In genomic region chr11:58167822-58168166, GRCm38 (mm10) we compare ENCODE assay signal across 9 mouse cellular contexts. TPM values are rescaled to one million over a fixed set of nuclear protein-coding genes. Genes with fewer than 3 reads are reported as not detected.
A peak's percentile ranks its signal among the peaks of the same experiment; 100 is the strongest.
DNase-seq lines count a peak whose midpoint lies in the region; ATAC-seq and TF ChIP-seq lines count a peak whose summit lies in the region.
"Had no signal": no experiment of that assay in that cellular context is flagged by ENCODE, and none has a peak within 500 bp of the region (broad histone marks: within the 10 kb centered on the region; RNA-seq: fewer than 3 reads in every experiment).

No protein-coding gene starts in this region.

- TF ChIP-seq RAD21 in MEL (IDR thresholded peaks at IDR 0.05; ENCODE audit: low read depth, low read length), result no peak

- peak overlapping the region; percentile 91 for H3K4me2 ChIP-seq in heart, embryonic 15.5 days
- H3K4me2 ChIP-seq in forebrain, postnatal 0 days (ENCODE audit: low read depth), result peak overlapping the region; percentile 84
- peak overlapping the region; percentile 74 for H3K4me2 ChIP-seq in midbrain, embryonic 11.5 days

- H3K4me1 ChIP-seq in heart, embryonic 15.5 days (replicated peaks), result peaks cover 22% of the 10 kb centered on the region
- peaks cover 4 to 7% of the 10 kb centered on the region in 2 experiments for H3K4me1 ChIP-seq in MEL (ENCODE audit: control insufficient read depth in 1 of 2, insufficient read depth in 2 of 2, low read length in 2 of 2)
- peaks cover 15% of the 10 kb centered on the region; the same call in 1 of the 2 replicates for H3K4me1 ChIP-seq in forebrain, postnatal 0 days (ENCODE audit: insufficient read depth)
- H3K4me1 ChIP-seq in midbrain, embryonic 11.5 days (ENCODE audit: control insufficient read depth, insufficient read depth, low read length), result peaks cover 10% of the 10 kb centered on the region

- no peak for TF ChIP-seq EP300 in MEL (IDR thresholded peaks at IDR 0.05; ENCODE audit: low read depth in 1 of 2, low read length in 2 of 2)

- no peak for ATAC-seq in heart, embryonic 15.5 days (replicated peaks; ENCODE audit: insufficient number of reproducible peaks, insufficient read depth, low FRiP score, low read depth)
- no peak for ATAC-seq in forebrain, postnatal 0 days
- ATAC-seq in midbrain, embryonic 11.5 days (ENCODE audit: low FRiP score), result no peak

- WGBS in heart, embryonic 15.5 days, result 0% methylated on average over 8 of the region's 8 CpGs
- WGBS in forebrain, postnatal 0 days, result under 1% methylated on average over 8 of the region's 8 CpGs
- WGBS in midbrain, embryonic 11.5 days, result 0% methylated on average over 8 of the region's 8 CpGs

- no peak for DNase-seq in heart, adult 8-10 months (ENCODE audit: low spot score)
- DNase-seq in MEL (ENCODE audit: low read depth, low spot score), result no peak
- DNase-seq in forebrain, postnatal 0 days, result no peak
- no peak for DNase-seq in midbrain, embryonic 11.5 days (ENCODE audit: low spot score, missing footprints)
- no peak for DNase-seq in layer of hippocampus, adult 9-11 months
- no peak for DNase-seq in adrenal gland, postnatal 36 days
- no peak for DNase-seq in testis, postnatal 14 days (ENCODE audit: low spot score)

- no peaks in the 10 kb centered on the region for H3K9me3 ChIP-seq in heart, embryonic 15.5 days (replicated peaks)
- H3K9me3 ChIP-seq in MEL (replicated peaks; ENCODE audit: insufficient read depth, low read length), result no peaks in the 10 kb centered on the region
- no peaks in the 10 kb centered on the region for H3K9me3 ChIP-seq in forebrain, postnatal 0 days (ENCODE audit: low read length)
- no peaks in the 10 kb centered on the region; the same call in 1 of the 2 replicates for H3K9me3 ChIP-seq in midbrain, embryonic 11.5 days (ENCODE audit: control insufficient read depth, low read length)

- H3K9ac ChIP-seq in heart, embryonic 15.5 days, result peak overlapping the region; percentile 73
- peak overlapping the region; percentile 90 for H3K9ac ChIP-seq in MEL (ENCODE audit: control insufficient read depth, low read depth, low read length, poor library complexity, severe bottlenecking)
- H3K9ac ChIP-seq in forebrain, postnatal 0 days, result peak overlapping the region; percentile 65
- H3K9ac ChIP-seq in midbrain, embryonic 11.5 days (ENCODE audit: low read length), result peak overlapping the region; percentile 84

- H3K27ac ChIP-seq in heart, embryonic 15.5 days, result peak overlapping the region; percentile 74
- peak overlapping the region; percentile 30 for H3K27ac ChIP-seq in MEL (ENCODE audit: control insufficient read depth, low read depth, low read length)
- no peak overlapping the region for H3K27ac ChIP-seq in forebrain, postnatal 0 days (ENCODE audit: low read depth, low read length)
- peak overlapping the region; percentile 61 for H3K27ac ChIP-seq in midbrain, embryonic 11.5 days (ENCODE audit: low read depth, low read length)

- H3K27me3 ChIP-seq in heart, embryonic 15.5 days, result no peaks in the 10 kb centered on the region
- H3K27me3 ChIP-seq in MEL (ENCODE audit: control insufficient read depth in 1 of 2, insufficient read depth in 2 of 2, low read length in 2 of 2), result no peaks in the 10 kb centered on the region
- no peaks in the 10 kb centered on the region for H3K27me3 ChIP-seq in forebrain, postnatal 0 days (ENCODE audit: insufficient read depth, low read length)
- H3K27me3 ChIP-seq in midbrain, embryonic 11.5 days (ENCODE audit: control insufficient read depth, insufficient read depth, low read length), result no peaks in the 10 kb centered on the region
- H3K27me3 ChIP-seq: Patski had no signal

- TF ChIP-seq POLR2A in MEL (IDR thresholded peaks at IDR 0.05; ENCODE audit: control insufficient read depth in 1 of 2, insufficient read depth in 1 of 2, low read depth in 1 of 2, low read length in 2 of 2, poor library complexity in 1 of 2), result no peak

- no peak for TF ChIP-seq CTCF in MEL (IDR thresholded peaks at IDR 0.05 in 2 of 3, conservative IDR thresholded peaks at IDR 0.05 in 1 of 3; ENCODE audit: control insufficient read depth in 1 of 3, insufficient read depth in 1 of 3, low read depth in 2 of 3, low read length in 3 of 3, poor library complexity in 1 of 3, severe bottlenecking in 1 of 3)
- no peak; the same call in 1 of the 2 replicates for TF ChIP-seq CTCF in forebrain, postnatal 0 days (IDR thresholded peaks at IDR 0.05; ENCODE audit: low read depth)

- H3K36me3 ChIP-seq in heart, embryonic 15.5 days, result peaks cover 36% of the 10 kb centered on the region
- H3K36me3 ChIP-seq in MEL (ENCODE audit: control insufficient read depth in 1 of 2, insufficient read depth in 2 of 2, low read length in 2 of 2), result peaks cover 17 to 21% of the 10 kb centered on the region in 2 experiments
- peaks cover 26% of the 10 kb centered on the region for H3K36me3 ChIP-seq in forebrain, postnatal 0 days (ENCODE audit: insufficient read depth)
- peaks cover 18% of the 10 kb centered on the region for H3K36me3 ChIP-seq in midbrain, embryonic 11.5 days (ENCODE audit: control insufficient read depth, insufficient read depth, low read length)

- H3K4me3 ChIP-seq in heart, embryonic 15.5 days, result peak overlapping the region; percentile 88
- peak overlapping the region; percentile 82 to 86 for H3K4me3 ChIP-seq in MEL (ENCODE audit: control insufficient read depth in 1 of 2, insufficient read depth in 1 of 2, low read depth in 2 of 2, low read length in 2 of 2)
- H3K4me3 ChIP-seq in forebrain, postnatal 0 days (ENCODE audit: low read depth, low read length), result peak overlapping the region; percentile 67
- H3K4me3 ChIP-seq in midbrain, embryonic 11.5 days (ENCODE audit: low read depth, low read length), result peak overlapping the region; percentile 87

- peaks cover 28% of the 10 kb centered on the region for H3K79me2 ChIP-seq in MEL (ENCODE audit: control insufficient read depth, insufficient read depth, low read length, poor library complexity)

TF ChIP-seq in MEL, 35 proteins besides CTCF, POLR2A, EP300 and RAD21:
- TF ChIP-seq TBP (IDR thresholded peaks at IDR 0.05; ENCODE audit: low read depth, low read length) (no peak), SIN3A (IDR thresholded peaks at IDR 0.05; ENCODE audit: low read length) (peak; percentile 54; the same call in 1 of the 2 replicates)

RNA-seq across cellular contexts. Expression of gene Gemin5, which starts 0.5 kb away (rescaled TPM):
- polyA plus RNA-seq in heart, embryonic 15.5 days (2015; fragmentation: Nextera tagmentation; extraction: Ambion mirVana), result 9.6 and 13.3 TPM in 2 replicates
- total RNA-seq in heart, adult 8-10 months (2022), result 1 to 10 TPM; 8.8 to 9.6 (median 9.2) TPM
- total RNA-seq in MEL (2012; rRNA removed), result 68.7 and 71.9 TPM in 2 replicates
- polyA plus RNA-seq in MEL (2012; ENCODE audit: insufficient read depth in 1 of 2, insufficient read length in 2 of 2, low read depth in 1 of 2, low replicate concordance in 2 of 2, missing spikeins in 1 of 2), result 10 to 100 TPM; 46.5 to 52.5 TPM
- 18.4 and 19.2 TPM in 2 replicates for total RNA-seq in forebrain, postnatal 0 days (2014; rRNA removed)
- polyA plus RNA-seq in forebrain, postnatal 0 days (2015; fragmentation: Nextera tagmentation; extraction: Ambion mirVana), result 6.2 and 9.1 TPM in 2 replicates
- polyA plus RNA-seq in midbrain, embryonic 11.5 days (2014; fragmentation: Nextera tagmentation; extraction: Ambion mirVana), result 20.3 and 22.6 TPM in 2 replicates
- 10 to 100 TPM; 21.1 to 32.0 TPM for total RNA-seq in adrenal gland, postnatal 36 days (2021)

RNA-seq across cellular contexts. Expression of gene Mrpl22, which starts 3.7 kb away (rescaled TPM):
- 99.6 and 102 TPM in 2 replicates for polyA plus RNA-seq in heart, embryonic 15.5 days (2015; fragmentation: Nextera tagmentation; extraction: Ambion mirVana)
- 10 to 100 TPM; 45.6 to 62.3 (median 52.4) TPM for total RNA-seq in heart, adult 8-10 months (2022)
- 187 TPM in 2 replicates for total RNA-seq in MEL (2012; rRNA removed)
- polyA plus RNA-seq in MEL (2012; ENCODE audit: insufficient read depth in 1 of 2, insufficient read length in 2 of 2, low read depth in 1 of 2, low replicate concordance in 2 of 2, missing spikeins in 1 of 2), result 100 to 1,000 TPM in 1 of 2 experiments, not detected in 1; 144 TPM
- 39.4 and 70.9 TPM in 2 replicates for total RNA-seq in forebrain, postnatal 0 days (2014; rRNA removed)
- polyA plus RNA-seq in forebrain, postnatal 0 days (2015; fragmentation: Nextera tagmentation; extraction: Ambion mirVana), result 107 TPM in 2 replicates
- 124 and 130 TPM in 2 replicates for polyA plus RNA-seq in midbrain, embryonic 11.5 days (2014; fragmentation: Nextera tagmentation; extraction: Ambion mirVana)
- total RNA-seq in adrenal gland, postnatal 36 days (2021), result 10 to 100 TPM; 72.0 to 75.1 TPM

RNA-seq across cellular contexts. Expression of gene Igtp, which starts 31.6 kb away (rescaled TPM):
- 6.4 and 10.1 TPM in 2 replicates for polyA plus RNA-seq in heart, embryonic 15.5 days (2015; fragmentation: Nextera tagmentation; extraction: Ambion mirVana)
- total RNA-seq in heart, adult 8-10 months (2022), result 10 to 100 TPM in 2 of 4 experiments, 1 to 10 TPM in 2; 8.5 to 10.9 (median 9.5) TPM
- total RNA-seq in MEL (2012; rRNA removed), result 2.9 and 3.7 TPM in 2 replicates
- polyA plus RNA-seq in MEL (2012; ENCODE audit: insufficient read depth in 1 of 2, insufficient read length in 2 of 2, low read depth in 1 of 2, low replicate concordance in 2 of 2, missing spikeins in 1 of 2), result 1 to 10 TPM in 1 of 2 experiments, not detected in 1; 3.6 TPM
- 1.1 and 1.8 TPM in 2 replicates for total RNA-seq in forebrain, postnatal 0 days (2014; rRNA removed)
- 1.7 and 2.6 TPM in 2 replicates for polyA plus RNA-seq in forebrain, postnatal 0 days (2015; fragmentation: Nextera tagmentation; extraction: Ambion mirVana)
- 2.0 and 2.2 TPM in 2 replicates for polyA plus RNA-seq in midbrain, embryonic 11.5 days (2014; fragmentation: Nextera tagmentation; extraction: Ambion mirVana)
- total RNA-seq in adrenal gland, postnatal 36 days (2021), result 10 to 100 TPM; 12.8 to 18.9 TPM

RNA-seq across cellular contexts. Expression of gene Irgm2, which starts 31.6 kb away (rescaled TPM):
- 4.2 and 5.7 TPM in 2 replicates for polyA plus RNA-seq in heart, embryonic 15.5 days (2015; fragmentation: Nextera tagmentation; extraction: Ambion mirVana)
- total RNA-seq in heart, adult 8-10 months (2022), result 10 to 100 TPM; 10.8 to 11.6 (median 11.5) TPM
- 0.49 and 1.1 TPM in 2 replicates for total RNA-seq in MEL (2012; rRNA removed)
- polyA plus RNA-seq in MEL (2012; ENCODE audit: insufficient read depth in 1 of 2, insufficient read length in 2 of 2, low read depth in 1 of 2, low replicate concordance in 2 of 2, missing spikeins in 1 of 2), result 1 to 10 TPM in 1 of 2 experiments, not detected in 1; 1.1 TPM
- total RNA-seq in forebrain, postnatal 0 days (2014; rRNA removed), result 1.2 and 2.3 TPM in 2 replicates
- polyA plus RNA-seq in forebrain, postnatal 0 days (2015; fragmentation: Nextera tagmentation; extraction: Ambion mirVana), result 0.64 and 0.70 TPM in 2 replicates
- 0.51 and 0.81 TPM in 2 replicates for polyA plus RNA-seq in midbrain, embryonic 11.5 days (2014; fragmentation: Nextera tagmentation; extraction: Ambion mirVana)
- total RNA-seq in adrenal gland, postnatal 36 days (2021), result 10 to 100 TPM; 13.7 to 18.8 TPM
